Mouse (Mus musculus) testis, adult 2 months (tissue): ENCODE measurements around the gene Macrod1. TPM values are rescaled to one million over a fixed set of nuclear protein-coding genes. Genes with fewer than 3 reads are reported as not detected.
A peak's percentile ranks its signal among the peaks of the same experiment; 100 is the strongest.

Experiments
- H3K27ac ChIP-seq: fragments of 200-500 bp; 2 replicates; pipeline ENCODE4 v1.5.1; 2012; ENCODE audit warnings: low read depth, low read length; ENCODE audit not compliant: control insufficient read depth, insufficient read depth
- H3K27me3 ChIP-seq: fragments of 200-500 bp; 2 replicates; pipeline ENCODE4 v1.6.1; 2012; ENCODE audit warnings: mild to moderate bottlenecking, low read length, moderate library complexity; ENCODE audit not compliant: control insufficient read depth, insufficient read depth
- H3K36me3 ChIP-seq: fragments of 200-500 bp; 2 replicates; pipeline ENCODE4 v1.6.1; 2012; ENCODE audit warnings: mild to moderate bottlenecking, low read length; ENCODE audit not compliant: control insufficient read depth, insufficient read depth
- H3K4me1 ChIP-seq: fragments of 200-500 bp; 2 replicates; pipeline ENCODE4 v1.6.1; 2012; ENCODE audit warnings: low read length; ENCODE audit not compliant: control insufficient read depth, insufficient read depth
- H3K4me3 ChIP-seq: fragments of 200-500 bp; 2 replicates; pipeline ENCODE4 v1.5.1; 2012; ENCODE audit warnings: low read depth, mild to moderate bottlenecking, low read length, moderate library complexity, mixed read lengths; ENCODE audit not compliant: control insufficient read depth
- CTCF ChIP-seq: fragments of 200-500 bp; IDR thresholded peaks from 2 replicates; pipeline ENCODE4 v1.5.1; 2012; ENCODE audit warnings: low read depth, mild to moderate bottlenecking, inconsistent platforms, low read length, moderate library complexity; ENCODE audit not compliant: control insufficient read depth, insufficient read depth, insufficient replicate concordance
- POLR2A ChIP-seq: fragments of 200-500 bp; IDR thresholded peaks from 2 replicates; pipeline ENCODE4 v1.6.1; 2012; ENCODE audit warnings: low read depth, mild to moderate bottlenecking, inconsistent platforms, low read length, moderate library complexity; ENCODE audit not compliant: control insufficient read depth
- polyA plus RNA-seq: library from polyadenylated mRNA; depleted of rRNA; stranded (reverse); fragments of >200 nt; gene quantifications from 2 replicates; pipeline ENCODE4 v1.2.3, GENCODE M21; 2012

Macrod1 gene
- polyA plus RNA-seq, 1 experiment = 39.2 TPM

- Histone ChIP-seq H3K4me3 (no peak overlapping the region), H3K36me3 (no peaks in the 10 kb centered on the region), H3K27me3 (no peaks in the 10 kb centered on the region), H3K27ac (no peak overlapping the region), H3K4me1 (peaks cover 14% of the 10 kb centered on the region)
- TF ChIP-seq POLR2A = no peak
Observed at GRCm38 (mm10) chr19:7180756-7181405, 124.3 kb downstream of the Macrod1 start.

GRCm38 (mm10) chr19:7181496-7181895 lies 124.9 kb downstream of the Macrod1 start:
- H3K27ac ChIP-seq = no peak overlapping the region
- H3K4me3 ChIP-seq = no peak overlapping the region
- H3K4me1 ChIP-seq = peaks cover 14% of the 10 kb centered on the region
- TF ChIP-seq POLR2A = no peak
- TF ChIP-seq CTCF = no peak
- no peaks in the 10 kb centered on the region for H3K36me3 ChIP-seq
- H3K27me3 ChIP-seq = no peaks in the 10 kb centered on the region

DNA sequence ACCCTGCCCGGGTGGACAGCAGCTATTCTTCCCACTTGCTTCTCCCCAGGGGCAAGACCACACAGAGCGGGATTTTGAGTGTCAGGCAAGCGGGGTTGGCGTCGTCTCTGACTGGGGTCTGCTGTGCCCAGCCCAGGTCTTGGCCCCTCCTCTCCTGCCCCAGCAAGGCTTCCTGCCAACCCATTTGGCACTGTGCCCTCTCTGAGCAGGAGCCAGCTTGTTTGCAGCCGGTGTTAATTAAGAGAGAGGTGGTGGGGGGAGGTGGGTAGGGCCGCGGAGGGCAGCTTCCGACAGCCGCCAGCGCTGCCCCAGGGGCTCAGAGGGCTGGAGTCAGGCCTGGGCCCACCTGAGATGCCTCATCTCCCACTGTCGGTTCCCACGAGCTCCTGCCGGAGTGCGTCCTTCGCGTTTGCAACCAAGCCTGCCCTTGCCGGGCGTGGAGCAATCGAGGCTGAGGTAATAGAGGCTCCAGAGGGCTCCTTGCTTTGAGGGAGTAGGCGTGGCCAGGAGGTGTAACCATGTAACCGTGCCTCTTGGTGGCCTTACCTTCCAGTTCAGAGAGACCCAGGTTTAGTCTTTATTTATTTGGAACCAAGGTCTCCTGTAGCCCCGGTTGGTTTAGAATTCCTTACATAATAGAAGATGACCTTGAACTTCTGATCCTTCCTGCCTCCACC lies 125.8 kb downstream of the Macrod1 start:
- H3K4me3 ChIP-seq = peak overlapping the region; percentile 37
- no peaks in the 10 kb centered on the region for H3K27me3 ChIP-seq
- H3K36me3 ChIP-seq = no peaks in the 10 kb centered on the region
- peaks cover 14% of the 10 kb centered on the region for H3K4me1 ChIP-seq
- no peak for TF ChIP-seq CTCF
- TF ChIP-seq POLR2A = no peak
- peak overlapping the region; percentile 47; the same call in 1 of the 2 replicates for H3K27ac ChIP-seq

- no peak overlapping the region for H3K27ac ChIP-seq
- H3K27me3 ChIP-seq = no peaks in the 10 kb centered on the region
- peaks cover 14% of the 10 kb centered on the region for H3K4me1 ChIP-seq
- TF ChIP-seq POLR2A (no peak), CTCF (no peak)
- no peak overlapping the region for H3K4me3 ChIP-seq
- no peaks in the 10 kb centered on the region for H3K36me3 ChIP-seq
Observed at GRCm38 (mm10) chr19:7183419-7183818, 126.8 kb downstream of the Macrod1 start.

- no peak overlapping the region for H3K27ac ChIP-seq
- peaks cover 14% of the 10 kb centered on the region for H3K4me1 ChIP-seq
- no peaks in the 10 kb centered on the region for H3K36me3 ChIP-seq
- H3K27me3 ChIP-seq = no peaks in the 10 kb centered on the region
- H3K4me3 ChIP-seq = no peak overlapping the region
- TF ChIP-seq POLR2A (no peak), CTCF (no peak)
Observed at GRCm38 (mm10) chr19:7185059-7185458, 128.4 kb downstream of the Macrod1 start.

- no peak for TF ChIP-seq CTCF
- TF ChIP-seq POLR2A = no peak
- Histone ChIP-seq H3K36me3 (no peaks in the 10 kb centered on the region), H3K27ac (no peak overlapping the region), H3K4me1 (peaks cover 13% of the 10 kb centered on the region), H3K27me3 (no peaks in the 10 kb centered on the region), H3K4me3 (no peak overlapping the region)
Observed at GRCm38 (mm10) chr19:7185715-7186291, 129.2 kb downstream of the Macrod1 start.

- Histone ChIP-seq H3K27me3 (no peaks in the 10 kb centered on the region), H3K4me3 (no peak overlapping the region), H3K36me3 (no peaks in the 10 kb centered on the region), H3K27ac (no peak overlapping the region), H3K4me1 (peaks cover 4% of the 10 kb centered on the region)
- TF ChIP-seq CTCF = no peak
- TF ChIP-seq POLR2A = no peak
Observed at GRCm38 (mm10) chr19:7187157-7187556, 130.5 kb downstream of the Macrod1 start.
